Mouse (Mus musculus) gastrocnemius, adult 2 months (tissue): ENCODE measurements at regions not wholly inside any gene's neighbourhood (a gene's known extent, or its start where the extent isn't known, plus 50 kb on each side); places are given as distances from the start of the nearest gene placed in this dataset.

Experiments used
- DNase-seq: peaks from one replicate; pipeline ENCODE4 v3.0.0; 2022
- H3K27ac ChIP-seq: fragments of 200-600 bp; 2 replicates; pipeline ENCODE4 v1.8.1; 2022; ENCODE audit warnings: mild to moderate bottlenecking
- H3K4me3 ChIP-seq: fragments of 200-600 bp; 2 replicates; pipeline ENCODE4 v1.8.1; 2022; ENCODE audit warnings: mild to moderate bottlenecking, moderate library complexity
- CTCF ChIP-seq: fragments of 200-600 bp; IDR thresholded peaks from 2 replicates; pipeline ENCODE4 v1.8.1; 2022; ENCODE audit warnings: antibody characterized with exemption, mild to moderate bottlenecking, moderate library complexity
- intact Hi-C: fragments of 180-260 bp; cut with DNase I; formaldehyde crosslinking; loops from one replicate; pipeline ENCODE4 v1.15.1; 2025

GRCm38 (mm10) chr12:9978494-9979112 is 391.2 kb upstream of the Nt5c1b start:
- intact Hi-C loops, result no loop called here
- no peak for DNase-seq
- TF ChIP-seq CTCF, result no peak
- Histone ChIP-seq H3K27ac (no peak overlapping the region), H3K4me3 (no peak overlapping the region)

- no peak for DNase-seq
- Histone ChIP-seq H3K4me3 (no peak overlapping the region), H3K27ac (no peak overlapping the region)
- intact Hi-C loops, result no loop called here
- TF ChIP-seq CTCF, result no peak
Measured at GRCm38 (mm10) chr12:9979113-9979507, 390.7 kb upstream of the Nt5c1b start.

GRCm38 (mm10) chr12:9991305-9991704 is 378.5 kb upstream of the Nt5c1b start:
- intact Hi-C loops, result no loop called here
- no peak for TF ChIP-seq CTCF

GRCm38 (mm10) chr12:9995670-9996069 is 374.1 kb upstream of the Nt5c1b start:
- TF ChIP-seq CTCF, result no peak
- no peak overlapping the region for H3K4me3 ChIP-seq
- intact Hi-C loops, result no loop called here
- no peak overlapping the region for H3K27ac ChIP-seq
- DNase-seq, result no peak

More at GRCm38 (mm10) chr12:9991305-9991704, 378.5 kb upstream of the Nt5c1b start:
- Histone ChIP-seq H3K4me3 (no peak overlapping the region), H3K27ac (no peak overlapping the region)
- no peak for DNase-seq

GRCm38 (mm10) chr12:9996455-9997189 is 373.2 kb upstream of the Nt5c1b start:
- Histone ChIP-seq H3K4me3 (no peak overlapping the region), H3K27ac (peak overlapping the region; percentile 63)
- TF ChIP-seq CTCF, result no peak
- no peak for DNase-seq
- intact Hi-C loops, result no loop called here

GRCm38 (mm10) chr12:9997190-9997561 is 372.6 kb upstream of the Nt5c1b start:
- peak overlapping the region; percentile 63 for H3K27ac ChIP-seq
- no peak for TF ChIP-seq CTCF
- no peak for DNase-seq
- intact Hi-C loops, result no loop called here
- H3K4me3 ChIP-seq, result no peak overlapping the region

- Histone ChIP-seq H3K4me3 (no peak overlapping the region), H3K27ac (peak overlapping the region; percentile 63)
- no peak for TF ChIP-seq CTCF
- intact Hi-C loops, result no loop called here
- no peak for DNase-seq
Measured at GRCm38 (mm10) chr12:9997571-9997970, 372.2 kb upstream of the Nt5c1b start.

- Histone ChIP-seq H3K27ac (no peak overlapping the region), H3K4me3 (no peak overlapping the region)
- no peak for DNase-seq
- TF ChIP-seq CTCF, result no peak
- intact Hi-C loops, result no loop called here
Measured at GRCm38 (mm10) chr12:9999933-10000332, 369.8 kb upstream of the Nt5c1b start.

GRCm38 (mm10) chr12:10008473-10008872 is 361.3 kb upstream of the Nt5c1b start:
- intact Hi-C loops, result no loop called here
- Histone ChIP-seq H3K27ac (no peak overlapping the region), H3K4me3 (no peak overlapping the region)
- no peak for TF ChIP-seq CTCF
- no peak for DNase-seq

- no peak for DNase-seq
- intact Hi-C loops, result no loop called here
- Histone ChIP-seq H3K27ac (no peak overlapping the region), H3K4me3 (peak overlapping the region; percentile 13; the same call in 1 of the 2 replicates)
- TF ChIP-seq CTCF, result no peak
Measured at GRCm38 (mm10) chr12:10016710-10017581, 352.8 kb upstream of the Nt5c1b start.

GRCm38 (mm10) chr12:10035479-10035878 is 334.3 kb upstream of the Nt5c1b start:
- DNase-seq, result no peak
- no peak overlapping the region for H3K4me3 ChIP-seq
- intact Hi-C loops, result no loop called here
- H3K27ac ChIP-seq, result no peak overlapping the region
- no peak for TF ChIP-seq CTCF

GRCm38 (mm10) chr12:10062006-10062514 is 307.7 kb upstream of the Nt5c1b start:
- Histone ChIP-seq H3K4me3 (no peak overlapping the region), H3K27ac (no peak overlapping the region)
- DNase-seq, result no peak
- no peak for TF ChIP-seq CTCF
- intact Hi-C loops, result no loop called here

GRCm38 (mm10) chr12:10078341-10078740 is 291.4 kb upstream of the Nt5c1b start:
- intact Hi-C loops, result no loop called here
- no peak for DNase-seq
- Histone ChIP-seq H3K27ac (no peak overlapping the region), H3K4me3 (no peak overlapping the region)
- TF ChIP-seq CTCF, result no peak
